Mouse (Mus musculus) limb, embryonic 13.5 days (tissue): ENCODE measurements around the gene Limd1. TPM values are rescaled to one million over a fixed set of nuclear protein-coding genes. Genes with fewer than 3 reads are reported as not detected.

Experiments used
- ATAC-seq: fragments of 200-750 bp; cut with Nextera tagmentation; 2 replicates; pipeline ENCODE4 v1.8.0; 2017; ENCODE audit warnings: low read depth, moderate number of reproducible peaks, moderate TSS enrichment; ENCODE audit not compliant: low FRiP score
- H3K27ac ChIP-seq: fragments of 300-500 bp; sonication (generic); 2 replicates; pipeline ENCODE4 v1.5.1; 2015; ENCODE audit warnings: inconsistent platforms, mild to moderate bottlenecking, moderate library complexity
- H3K27me3 ChIP-seq: fragments of 300-500 bp; sonication (generic); 2 replicates; pipeline ENCODE4 v1.6.1; 2015; ENCODE audit warnings: mild to moderate bottlenecking, inconsistent platforms
- H3K36me3 ChIP-seq: fragments of 300-500 bp; sonication (generic); 2 replicates; pipeline ENCODE4 v1.6.1; 2015; ENCODE audit warnings: inconsistent platforms, mild to moderate bottlenecking, moderate library complexity
- H3K4me1 ChIP-seq: fragments of 300-500 bp; sonication (generic); 2 replicates; pipeline ENCODE4 v1.6.1; 2015; ENCODE audit warnings: inconsistent platforms
- H3K4me2 ChIP-seq: fragments of 300-500 bp; sonication (generic); replicated peaks from 2 replicates; pipeline ENCODE4 v1.6.1; 2015; ENCODE audit warnings: inconsistent platforms, mild to moderate bottlenecking, moderate library complexity
- H3K4me3 ChIP-seq: fragments of 300-500 bp; sonication (generic); 2 replicates; pipeline ENCODE4 v1.5.1; 2015; ENCODE audit warnings: moderate library complexity, mild to moderate bottlenecking, inconsistent platforms
- H3K9ac ChIP-seq: fragments of 300-500 bp; sonication (generic); 2 replicates; pipeline ENCODE4 v1.6.1; 2015; ENCODE audit warnings: mild to moderate bottlenecking, inconsistent platforms
- H3K9me3 ChIP-seq: fragments of 300-500 bp; sonication (generic); 2 replicates; pipeline ENCODE4 v1.6.1; 2016; ENCODE audit warnings: inconsistent platforms
- WGBS: fragments of 180-500 bp; shearing (Covaris S2); methylation state at CpG from one replicate; pipeline ENCODE4 v1.1.7; 2015; 5-methylcytosine and 5-hydroxymethylcytosine counted together
- polyA plus RNA-seq: library from polyadenylated mRNA; unstranded; fragments of >200 nt; fragmentation: Nextera tagmentation; extraction: Ambion mirVana; gene quantifications from 2 replicates; pipeline ENCODE4 v1.2.1, GENCODE M21; 2015

Limd1 gene
- polyA plus RNA-seq, 1 experiment from 2014 or later = 54.9 TPM

DNA sequence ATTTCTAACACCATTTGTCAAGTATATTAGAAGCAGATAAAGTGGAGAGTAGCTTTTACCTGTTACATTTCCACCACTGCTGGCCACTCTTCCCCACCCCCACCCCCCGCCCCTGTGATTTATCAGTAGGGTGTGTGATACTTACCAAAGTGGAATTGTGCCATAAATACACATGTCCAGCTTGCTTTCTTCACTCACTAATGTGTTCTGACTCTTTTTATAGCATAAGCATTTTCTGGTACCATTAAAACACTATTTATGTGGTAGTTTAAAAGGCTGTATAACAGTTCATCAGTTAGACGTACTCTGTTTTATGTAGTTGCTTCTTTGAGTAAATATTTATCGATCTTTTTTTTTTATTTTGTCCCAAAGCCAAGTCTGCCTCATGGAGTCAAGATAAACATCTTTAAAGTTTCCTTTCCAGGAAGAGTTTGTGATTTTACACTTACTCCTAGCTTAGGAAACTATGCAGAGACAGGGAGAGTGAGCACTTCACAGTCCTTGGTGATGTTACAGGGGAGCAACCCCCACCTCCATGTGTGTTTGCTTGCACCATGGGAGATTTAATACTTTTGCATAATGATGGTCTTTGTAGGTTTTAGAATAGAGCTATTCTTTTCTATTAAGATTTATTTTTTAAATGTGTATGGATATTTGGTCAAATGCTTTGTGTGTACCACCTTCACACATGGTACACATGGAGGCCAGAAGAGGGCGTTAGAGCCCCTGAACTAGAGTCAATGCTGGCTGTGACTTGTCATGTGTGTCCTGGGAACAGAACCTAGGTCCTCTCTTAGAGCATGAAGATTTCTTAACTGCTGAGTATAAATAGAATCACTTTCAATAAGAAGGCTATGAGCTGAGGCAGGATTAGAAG lies 28.0 kb downstream of the Limd1 start:
- no peak overlapping the region for H3K4me2 ChIP-seq
- H3K9me3 ChIP-seq = no peaks in the 10 kb centered on the region
- peaks cover 41% of the 10 kb centered on the region for H3K36me3 ChIP-seq
- no peak overlapping the region for H3K9ac ChIP-seq
- H3K27me3 ChIP-seq = no peaks in the 10 kb centered on the region
- WGBS = 64% methylated on average over 4 of the region's 4 CpGs
- no peak overlapping the region for H3K4me3 ChIP-seq
- ATAC-seq = no peak
- no peak overlapping the region for H3K27ac ChIP-seq
- peaks cover 10% of the 10 kb centered on the region for H3K4me1 ChIP-seq

DNA sequence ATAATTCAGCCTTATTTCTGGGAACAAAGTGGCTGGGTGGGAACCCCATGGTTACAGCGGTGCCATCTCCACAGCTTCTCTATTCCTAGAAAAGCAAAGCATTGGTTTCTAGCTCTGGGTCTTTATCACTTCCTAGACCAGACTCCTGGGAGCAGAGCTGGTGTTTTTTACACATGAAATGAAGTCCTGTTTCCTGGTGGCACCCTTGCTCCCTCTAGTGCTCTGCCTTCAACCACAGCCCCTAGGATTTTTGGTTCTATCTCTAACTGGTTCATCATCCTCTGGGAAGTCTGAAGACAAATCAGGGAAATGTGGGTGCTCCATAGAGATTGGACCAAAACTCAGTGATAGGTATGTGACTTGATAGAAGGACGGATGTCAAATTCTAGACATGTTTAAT lies 28.9 kb downstream of the Limd1 start:
- Histone ChIP-seq H3K36me3 (peaks cover 43% of the 10 kb centered on the region), H3K27ac (no peak overlapping the region), H3K9ac (no peak overlapping the region), H3K27me3 (no peaks in the 10 kb centered on the region), H3K4me3 (no peak overlapping the region), H3K4me2 (no peak overlapping the region), H3K4me1 (peaks cover 10% of the 10 kb centered on the region), H3K9me3 (no peaks in the 10 kb centered on the region)
- 91% methylated on average over 2 of the region's 2 CpGs for WGBS
- ATAC-seq = no peak

DNA sequence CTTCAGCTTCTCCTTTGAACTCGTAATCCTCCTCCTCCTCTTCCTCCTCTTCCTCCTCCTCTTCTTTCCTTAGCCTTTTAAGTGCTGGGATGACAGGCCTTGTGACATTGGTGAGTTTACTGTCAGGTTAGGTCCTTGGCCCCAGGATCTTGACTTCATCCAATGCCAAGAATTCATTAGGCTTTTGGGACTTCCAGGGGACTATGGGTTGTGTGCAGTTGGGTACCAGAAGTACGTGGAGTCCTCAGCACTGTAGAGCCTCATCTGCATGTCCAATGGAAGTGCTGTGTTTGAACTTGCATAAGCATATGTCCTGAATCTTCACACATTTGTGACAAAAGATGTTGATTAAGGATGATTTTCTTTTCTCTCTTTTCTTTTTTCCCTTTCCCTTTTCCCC lies 30.5 kb downstream of the Limd1 start:
- Histone ChIP-seq H3K27me3 (no peaks in the 10 kb centered on the region), H3K36me3 (peaks cover 41% of the 10 kb centered on the region), H3K4me2 (no peak overlapping the region), H3K9ac (no peak overlapping the region), H3K4me1 (peaks cover 10% of the 10 kb centered on the region), H3K9me3 (no peaks in the 10 kb centered on the region), H3K27ac (no peak overlapping the region), H3K4me3 (no peak overlapping the region)
- no peak for ATAC-seq
- WGBS = 87% methylated on average over 2 of the region's 2 CpGs

DNA sequence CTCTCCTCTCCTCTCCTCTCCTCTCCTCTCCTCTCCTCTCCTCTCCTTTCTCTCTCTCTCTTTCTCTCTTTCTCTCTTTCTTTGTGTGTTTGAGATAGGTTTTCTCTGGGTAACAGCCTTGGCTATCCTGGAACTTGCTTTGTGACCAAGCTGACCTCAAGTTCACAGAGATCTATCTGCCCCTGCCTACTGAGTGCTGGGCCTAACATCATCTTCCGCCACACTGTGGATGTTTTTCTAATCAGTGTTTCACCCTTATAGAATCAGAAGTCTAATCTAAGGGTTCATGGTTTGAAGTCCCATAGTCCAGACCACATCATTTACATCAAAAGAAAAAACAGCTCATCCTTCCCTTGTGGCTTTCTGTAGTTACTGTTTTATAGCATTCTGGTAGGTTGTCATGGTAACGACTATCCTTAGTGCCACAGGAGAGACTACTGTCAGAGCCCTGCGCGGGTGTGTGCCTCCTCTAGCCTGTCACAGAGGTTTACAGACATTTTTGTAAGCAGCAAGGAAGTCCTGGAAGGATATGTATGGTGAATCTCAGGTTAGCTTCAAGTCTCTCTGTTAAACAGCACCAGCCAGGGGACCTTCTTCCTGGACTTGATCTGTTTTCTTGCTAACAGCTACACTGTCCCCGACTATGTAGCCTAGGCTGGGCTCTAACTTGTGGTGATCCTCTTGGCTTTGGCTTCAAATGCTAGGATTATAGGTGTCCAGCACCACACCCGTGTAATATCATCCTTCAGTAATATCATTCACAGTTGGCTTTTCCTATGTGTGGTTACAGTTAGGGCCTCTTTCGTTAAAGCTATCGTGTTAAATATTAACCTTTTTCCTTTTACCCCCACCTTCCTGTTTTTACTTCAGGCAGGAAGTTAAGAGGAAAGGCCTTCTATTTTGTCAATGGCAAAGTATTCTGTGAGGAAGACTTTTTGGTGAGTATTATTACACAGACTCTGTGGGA lies 31.4 kb downstream of the Limd1 start:
- peaks cover 41% of the 10 kb centered on the region for H3K36me3 ChIP-seq

DNA sequence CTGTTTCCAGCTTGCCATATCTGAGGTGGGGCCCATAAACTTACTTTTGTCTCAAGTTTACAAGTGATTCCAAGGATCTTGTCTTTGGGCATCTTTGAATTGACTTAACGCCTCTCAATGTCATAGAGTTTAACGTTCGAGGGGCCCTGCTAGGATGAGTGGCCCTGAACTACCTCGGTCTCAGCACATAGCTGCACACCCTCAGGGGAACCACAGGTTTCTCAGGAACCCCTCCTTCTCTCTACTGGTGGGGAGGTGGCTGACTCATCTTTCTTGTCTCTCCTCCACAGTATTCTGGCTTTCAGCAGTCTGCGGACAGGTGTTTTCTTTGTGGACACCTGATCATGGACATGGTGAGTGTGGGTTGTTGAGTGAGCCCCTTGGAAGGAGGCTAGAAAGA lies 32.4 kb downstream of the Limd1 start:
- H3K9me3 ChIP-seq = no peaks in the 10 kb centered on the region

More for the DNA sequence above, 31.4 kb downstream of the Limd1 start:
- no peak for ATAC-seq
- Histone ChIP-seq H3K4me1 (0 out of 2 replicates have a peak, but pooled peaks cover 4% of the 10 kb centered on the region), H3K27me3 (no peaks in the 10 kb centered on the region), H3K4me3 (no peak overlapping the region), H3K9ac (no peak overlapping the region), H3K9me3 (no peaks in the 10 kb centered on the region), H3K4me2 (no peak overlapping the region), H3K27ac (no peak overlapping the region)
- 75% methylated on average over 8 of the region's 8 CpGs for WGBS

DNA sequence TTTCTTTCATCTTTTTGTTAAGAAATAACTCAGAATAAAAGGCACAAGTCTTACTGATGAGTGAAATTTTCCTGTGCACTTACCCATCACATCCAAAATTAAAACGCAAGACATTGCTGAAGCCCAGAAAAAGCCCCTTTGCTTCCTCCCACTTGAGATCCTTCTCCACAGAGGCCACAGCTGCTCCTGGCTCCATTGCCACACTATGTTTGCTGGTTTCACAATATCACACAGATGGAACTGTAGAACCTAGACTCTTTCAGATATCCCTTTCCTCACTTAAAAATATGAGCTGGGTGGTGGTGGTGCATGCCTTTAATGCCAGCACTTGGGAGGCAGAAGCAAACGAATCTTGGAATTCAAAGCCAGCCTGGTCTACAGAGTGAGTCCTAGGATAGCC lies 34.0 kb downstream of the Limd1 start:
- Histone ChIP-seq H3K4me3 (no peak overlapping the region), H3K27ac (no peak overlapping the region), H3K9me3 (no peaks in the 10 kb centered on the region), H3K4me2 (no peak overlapping the region), H3K9ac (no peak overlapping the region), H3K27me3 (no peaks in the 10 kb centered on the region), H3K4me1 (0 out of 2 replicates have a peak, but pooled peaks cover 4% of the 10 kb centered on the region), H3K36me3 (peaks cover 48% of the 10 kb centered on the region)
- no peak for ATAC-seq
- 84% methylated on average over 2 of the region's 2 CpGs for WGBS

More for the DNA sequence above, 32.4 kb downstream of the Limd1 start:
- no peak overlapping the region for H3K4me3 ChIP-seq
- no peak overlapping the region for H3K4me2 ChIP-seq
- H3K27ac ChIP-seq = no peak overlapping the region
- 90% methylated on average over 5 of the region's 5 CpGs for WGBS
- no peaks in the 10 kb centered on the region for H3K27me3 ChIP-seq
- no peak overlapping the region for H3K9ac ChIP-seq
- 0 out of 2 replicates have a peak, but pooled peaks cover 4% of the 10 kb centered on the region for H3K4me1 ChIP-seq
- no peak for ATAC-seq
- H3K36me3 ChIP-seq = peaks cover 37% of the 10 kb centered on the region

DNA sequence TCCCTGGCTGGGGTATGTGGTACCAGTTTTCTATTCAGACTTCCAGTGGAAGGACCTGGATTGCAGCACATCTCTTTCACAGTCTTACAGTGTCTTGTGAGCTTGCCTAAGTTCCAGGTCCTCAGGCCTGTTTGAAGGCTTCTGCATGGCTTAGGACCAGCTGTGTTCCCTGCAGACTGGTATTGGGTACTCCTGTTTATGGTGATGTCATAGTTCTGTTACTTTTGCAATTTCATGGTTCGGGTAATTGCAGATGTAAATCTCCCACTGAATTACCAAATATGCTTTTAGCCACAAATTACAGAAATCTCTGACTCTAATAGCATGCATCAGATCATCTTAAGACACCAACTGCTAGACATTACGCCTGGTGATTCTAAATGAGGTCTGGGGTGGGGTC lies 36.6 kb downstream of the Limd1 start:
- WGBS = 85% methylated on average over 2 of the region's 2 CpGs

DNA sequence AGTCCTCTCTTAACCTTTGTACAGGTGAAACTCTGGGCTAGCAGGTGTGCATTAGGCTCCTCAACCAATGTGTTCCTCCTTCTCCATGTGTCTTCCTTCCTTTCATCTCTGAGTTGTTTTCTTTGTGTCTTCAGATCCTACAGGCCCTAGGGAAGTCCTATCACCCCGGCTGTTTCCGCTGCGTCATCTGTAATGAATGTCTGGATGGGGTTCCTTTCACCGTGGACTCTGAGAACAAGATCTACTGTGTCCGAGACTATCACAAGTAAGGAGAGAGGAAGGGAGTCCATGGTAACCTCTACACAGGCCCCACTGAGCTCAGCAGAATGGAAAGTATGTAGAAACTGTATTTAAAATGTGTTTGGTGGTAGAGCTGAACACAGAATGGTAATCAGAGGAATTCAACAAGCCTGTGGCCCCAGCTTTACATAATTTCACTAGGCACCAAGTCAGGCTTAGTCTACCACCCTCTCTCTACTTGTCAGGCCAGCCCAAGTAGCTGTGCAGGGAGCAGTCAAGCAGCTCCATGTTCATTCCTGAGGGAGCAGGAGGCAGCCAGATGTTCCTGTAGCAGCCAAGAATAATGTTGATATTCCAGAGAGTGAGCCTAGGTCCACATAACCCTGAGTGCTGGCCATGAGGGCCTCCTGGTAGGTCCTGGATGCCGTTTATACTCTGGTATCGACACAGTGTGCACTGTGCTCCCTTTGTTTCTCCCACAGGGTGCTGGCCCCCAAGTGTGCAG lies 38.3 kb downstream of the Limd1 start:
- Histone ChIP-seq H3K36me3 (peaks cover 68% of the 10 kb centered on the region), H3K9me3 (no peaks in the 10 kb centered on the region), H3K4me1 (no peaks in the 10 kb centered on the region), H3K4me2 (no peak overlapping the region), H3K4me3 (no peak overlapping the region), H3K27ac (no peak overlapping the region), H3K27me3 (no peaks in the 10 kb centered on the region), H3K9ac (no peak overlapping the region)
- 88% methylated on average over 7 of the region's 7 CpGs for WGBS
- ATAC-seq = no peak

More for the DNA sequence above, 36.6 kb downstream of the Limd1 start:
- Histone ChIP-seq H3K9ac (no peak overlapping the region), H3K4me2 (no peak overlapping the region), H3K4me1 (no peaks in the 10 kb centered on the region), H3K4me3 (no peak overlapping the region), H3K27ac (no peak overlapping the region), H3K27me3 (no peaks in the 10 kb centered on the region), H3K9me3 (no peaks in the 10 kb centered on the region), H3K36me3 (peaks cover 72% of the 10 kb centered on the region)
- no peak for ATAC-seq

DNA sequence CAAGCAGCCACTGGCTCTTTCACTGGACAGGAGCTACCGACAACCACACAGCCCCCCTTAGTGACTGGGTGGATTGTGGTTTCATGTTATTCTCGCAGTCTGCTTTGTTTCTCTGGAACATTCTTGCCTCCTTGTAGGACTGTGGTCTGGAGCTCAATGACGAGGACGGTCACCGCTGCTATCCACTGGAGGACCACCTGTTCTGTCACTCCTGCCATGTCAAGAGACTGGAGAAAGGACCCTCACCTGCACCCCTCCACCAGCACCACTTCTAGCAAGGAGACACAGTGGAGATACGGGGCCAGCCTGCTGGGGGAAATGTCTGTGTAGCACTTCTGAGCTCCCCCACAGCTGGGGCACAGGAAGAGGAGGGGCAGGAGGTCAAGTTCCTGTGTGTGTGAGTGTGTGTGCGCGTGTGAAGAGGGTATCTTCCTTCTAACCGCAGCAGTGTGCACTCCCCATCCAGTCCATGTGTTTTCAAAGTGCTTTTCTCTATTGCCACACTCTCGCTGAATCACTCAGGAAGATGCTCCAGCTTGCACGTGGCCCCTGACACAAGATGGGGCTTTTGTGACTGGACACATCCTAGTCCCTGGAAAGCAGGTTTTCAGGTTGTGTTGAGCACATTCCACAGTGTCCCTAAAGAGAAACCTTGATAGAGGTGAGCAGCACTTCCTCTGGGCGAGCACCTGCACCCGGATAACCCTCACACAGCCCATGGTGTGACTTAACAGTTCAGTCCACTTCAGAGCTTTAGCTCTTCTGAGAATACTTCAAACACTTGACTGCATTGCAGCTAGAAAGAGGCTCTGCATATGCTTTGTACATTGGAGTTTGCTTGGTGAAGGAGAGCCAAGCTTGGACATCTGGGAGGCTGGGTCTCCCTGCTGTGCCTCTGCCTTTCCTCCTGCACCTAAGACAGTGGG lies 40.7 kb downstream of the Limd1 start:
- Histone ChIP-seq H3K27ac (no peak overlapping the region), H3K4me1 (no peaks in the 10 kb centered on the region), H3K27me3 (no peaks in the 10 kb centered on the region), H3K36me3 (peaks cover 50% of the 10 kb centered on the region), H3K4me3 (no peak overlapping the region), H3K9ac (no peak overlapping the region), H3K4me2 (no peak overlapping the region), H3K9me3 (no peaks in the 10 kb centered on the region)
- ATAC-seq = no peak
- 88% methylated on average over 13 of the region's 13 CpGs for WGBS

DNA sequence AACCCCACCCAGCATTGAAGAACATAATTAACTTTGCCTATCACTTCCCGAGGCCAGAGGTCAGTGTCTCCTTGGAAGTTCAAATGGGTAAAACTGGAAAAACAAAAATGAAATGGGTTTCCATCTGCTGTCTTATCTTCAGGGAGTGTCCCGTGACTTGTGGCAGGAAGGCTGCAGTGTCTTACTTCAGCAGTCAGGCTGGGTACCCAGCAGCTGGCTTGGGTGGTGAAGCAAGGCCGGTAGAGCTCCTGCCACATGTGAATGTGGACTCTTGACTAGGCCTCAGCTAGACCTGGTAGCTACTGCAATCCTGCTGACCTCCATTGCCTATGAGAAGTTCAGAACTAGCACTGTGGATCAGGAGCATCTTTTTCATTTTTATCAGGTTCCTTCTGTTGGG lies 42.2 kb downstream of the Limd1 start:
- WGBS = 74% methylated on average over 3 of the region's 3 CpGs
- Histone ChIP-seq H3K9ac (no peak overlapping the region), H3K4me3 (no peak overlapping the region), H3K27me3 (no peaks in the 10 kb centered on the region), H3K9me3 (no peaks in the 10 kb centered on the region), H3K27ac (no peak overlapping the region), H3K36me3 (peaks cover 50% of the 10 kb centered on the region), H3K4me2 (no peak overlapping the region), H3K4me1 (no peaks in the 10 kb centered on the region)
- no peak for ATAC-seq

DNA sequence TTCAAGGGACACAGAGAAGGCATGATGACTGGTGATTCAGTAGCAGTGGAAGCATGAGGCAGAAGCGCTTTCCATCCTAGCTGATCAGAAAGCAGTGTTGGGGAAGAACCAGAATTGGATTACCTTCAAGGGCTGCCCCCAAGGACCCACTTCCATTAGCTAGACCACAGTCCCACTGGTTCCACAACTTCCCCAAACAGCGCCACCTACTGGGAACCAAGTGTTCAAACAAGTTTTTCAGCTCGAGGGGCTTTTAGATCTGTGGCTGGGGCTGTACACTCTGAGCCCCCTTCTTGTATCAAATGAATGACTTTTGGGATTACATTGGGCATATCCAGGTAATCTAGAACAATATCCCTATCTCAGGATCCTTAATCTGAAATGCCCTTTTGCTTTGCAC lies 45.2 kb downstream of the Limd1 start:
- H3K27ac ChIP-seq = no peak overlapping the region
- no peak overlapping the region for H3K9ac ChIP-seq
- no peaks in the 10 kb centered on the region for H3K9me3 ChIP-seq
- peaks cover 7% of the 10 kb centered on the region for H3K4me1 ChIP-seq
- H3K36me3 ChIP-seq = peaks cover 28% of the 10 kb centered on the region
- H3K4me2 ChIP-seq = no peak overlapping the region
- no peak overlapping the region for H3K4me3 ChIP-seq
- 36% methylated on average over 3 of the region's 3 CpGs for WGBS
- no peaks in the 10 kb centered on the region for H3K27me3 ChIP-seq
- no peak for ATAC-seq
